Mouse (Mus musculus): Measurements from ENCODE around the gene Fbxl3.

The Fbxl3 gene

GRCm38 (mm10) chr14:103085840-103086533, 13.4 kb downstream of the Fbxl3 start:
- DNase-seq (ENCODE audit: low spot score in 2 of 2): no peak

- peak in 1 of 2 experiments; percentile 35 for DNase-seq (ENCODE audit: low spot score in 2 of 2)
Measured at GRCm38 (mm10) chr14:103079209-103079977, 20.0 kb downstream of the Fbxl3 start.

DNA sequence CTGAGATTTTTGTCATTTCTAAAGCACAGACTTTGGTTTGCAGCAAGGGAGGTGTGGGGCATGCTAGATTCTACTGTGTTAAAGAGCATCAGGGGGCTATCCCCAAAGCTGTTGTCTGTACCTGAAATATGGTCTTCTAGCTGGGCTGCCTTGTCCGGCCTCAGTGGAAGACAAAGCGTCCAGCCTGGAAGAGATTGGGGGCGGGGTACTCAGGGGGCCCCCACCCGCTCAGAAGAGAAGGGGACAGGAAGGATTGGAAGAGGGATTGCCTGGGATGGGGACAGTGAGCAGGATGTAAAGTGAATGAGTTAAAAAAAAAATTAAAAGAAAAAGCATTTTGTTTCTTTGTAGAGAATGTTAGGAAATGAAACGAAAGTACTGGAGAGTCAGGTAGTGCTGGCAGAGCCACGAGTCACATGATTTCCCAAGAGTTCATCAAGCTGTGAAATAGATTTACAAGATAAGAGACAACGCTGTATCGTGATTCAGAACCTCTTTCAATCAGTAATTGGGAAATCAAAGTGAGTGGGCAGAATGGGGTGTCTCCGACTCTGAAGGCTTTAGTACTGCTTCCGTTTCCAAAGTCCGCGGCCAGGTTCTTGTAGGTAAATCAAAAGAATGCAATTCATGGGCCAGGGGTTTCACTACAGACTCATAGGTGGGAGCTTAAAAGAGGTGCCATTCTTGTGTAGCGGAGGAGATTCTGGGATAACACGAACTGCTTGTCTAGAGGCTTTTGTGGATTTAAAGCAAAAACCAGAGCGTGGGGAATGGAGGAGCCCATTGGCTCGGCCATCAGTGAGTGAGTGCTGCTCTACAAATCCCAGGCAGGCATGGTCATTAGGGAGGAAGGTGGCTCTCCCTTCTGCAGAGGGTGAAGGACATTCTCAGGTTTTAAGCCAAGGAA, 21.1 kb downstream of the Fbxl3 start:
- DNase-seq (ENCODE audit: low spot score in 2 of 2): no peak

GRCm38 (mm10) chr14:103077272-103078005, 21.9 kb downstream of the Fbxl3 start:
- DNase-seq (ENCODE audit: low spot score in 2 of 2): no peak

GRCm38 (mm10) chr14:103075166-103075565, 24.2 kb downstream of the Fbxl3 start:
- no peak for DNase-seq (ENCODE audit: low spot score in 2 of 2)

- DNase-seq (ENCODE audit: low spot score in 2 of 2): no peak
Measured at GRCm38 (mm10) chr14:103073825-103074224, 25.5 kb downstream of the Fbxl3 start.

DNA sequence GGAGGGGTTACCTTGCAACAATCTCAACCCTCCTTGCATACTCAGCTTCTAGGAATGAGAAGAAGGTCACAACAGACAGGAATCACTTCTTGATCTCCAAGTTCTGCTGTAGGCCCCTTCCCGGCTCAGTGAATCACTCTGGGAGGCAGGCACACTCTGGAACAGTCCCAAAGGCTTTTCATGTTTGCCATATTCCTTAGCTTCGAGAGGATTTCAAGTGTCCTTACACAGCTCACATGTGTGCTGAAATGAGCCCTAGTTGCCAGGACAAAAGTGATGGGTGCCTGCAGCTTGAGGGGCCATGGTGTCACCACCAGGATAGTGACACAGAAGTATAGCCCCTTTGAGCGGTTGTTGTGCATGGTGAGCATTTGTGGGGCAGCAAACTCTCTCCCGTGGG, 26.6 kb downstream of the Fbxl3 start:
- DNase-seq (ENCODE audit: low spot score in 2 of 2): no peak

DNA sequence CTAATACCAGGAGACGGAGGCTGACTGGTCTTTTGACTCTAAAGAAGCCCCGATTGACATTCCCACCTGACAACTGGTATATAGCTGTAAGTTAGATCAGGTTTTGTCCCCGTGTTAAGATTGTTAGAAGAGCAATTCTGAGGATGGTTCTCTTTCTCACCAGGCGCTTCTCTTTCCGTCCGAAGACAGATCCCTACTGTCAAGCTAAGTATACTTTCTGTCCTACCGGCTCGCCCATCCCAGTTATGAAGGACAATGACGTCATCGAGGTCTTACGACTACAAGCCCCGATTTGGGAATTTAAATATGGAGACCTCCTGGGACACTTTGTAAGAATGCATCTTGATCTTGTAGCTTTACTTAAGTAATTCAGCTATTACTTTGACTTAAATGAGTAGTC, 27.9 kb downstream of the Fbxl3 start:
- no peak for DNase-seq (ENCODE audit: low spot score in 2 of 2)

DNA sequence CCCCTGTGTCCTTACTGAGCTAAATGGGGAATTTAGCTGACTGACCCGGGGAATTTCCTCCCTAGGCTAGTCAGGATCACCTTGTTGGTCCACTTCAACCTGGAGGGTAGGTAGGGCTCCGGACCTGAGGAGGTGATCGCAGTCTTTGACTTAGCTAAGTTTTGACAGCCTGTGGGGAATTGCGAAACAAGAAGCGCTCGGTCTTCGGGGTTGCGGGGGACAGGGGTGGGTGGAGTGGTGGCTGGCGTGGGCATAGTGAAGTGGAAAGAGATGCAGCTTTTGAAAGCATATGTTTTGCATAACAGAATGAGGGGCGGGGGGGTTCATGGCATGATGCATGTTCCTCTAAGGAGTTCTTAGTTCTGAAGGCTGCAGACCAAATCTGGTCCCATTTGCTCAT, 28.6 kb downstream of the Fbxl3 start:
- no peak for DNase-seq (ENCODE audit: low spot score in 2 of 2)

DNA sequence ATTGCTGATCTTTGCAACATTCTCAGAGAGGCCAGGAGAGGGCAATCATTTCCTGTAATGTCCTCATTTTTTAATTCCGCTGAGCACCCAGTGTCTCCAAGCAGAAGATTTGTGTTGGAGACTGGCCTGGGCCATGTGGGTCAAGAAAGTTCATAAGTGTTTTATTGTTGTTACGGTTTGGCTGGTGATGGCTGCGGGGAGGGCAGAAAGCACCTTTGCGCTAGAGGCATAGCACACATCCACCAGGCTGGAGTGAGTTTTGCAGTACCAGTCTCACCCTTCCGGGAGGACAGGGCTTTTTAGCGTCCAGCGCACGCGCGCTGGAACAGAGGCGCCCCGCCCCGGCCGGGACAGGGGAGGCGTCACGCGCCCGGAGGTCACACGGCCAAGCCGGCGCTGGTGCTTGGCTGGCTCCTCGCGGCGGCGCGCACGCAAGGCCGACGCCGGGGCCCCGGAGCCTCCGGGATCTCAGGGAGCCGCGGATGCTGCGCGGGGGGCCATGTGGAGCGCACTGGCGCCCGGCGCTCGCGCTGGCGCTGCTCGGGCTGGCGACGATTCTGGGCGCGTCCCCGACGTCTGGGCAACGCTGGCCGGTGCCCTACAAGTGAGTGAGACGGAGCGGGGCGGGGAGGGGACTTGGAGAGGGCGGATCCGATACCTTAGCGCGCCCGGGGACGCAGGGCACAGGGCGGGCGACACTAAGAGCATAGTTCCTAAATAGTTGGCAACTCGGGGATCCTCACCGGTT, 29.3 kb downstream of the Fbxl3 start, which contains the start of gene Cln5:
Gene Cln5, plus strand, starts transcription at position 353 of the 748 bp plus-strand sequence.
- peak; percentile 75 to 87 for DNase-seq (ENCODE audit: low spot score in 2 of 2)

DNA sequence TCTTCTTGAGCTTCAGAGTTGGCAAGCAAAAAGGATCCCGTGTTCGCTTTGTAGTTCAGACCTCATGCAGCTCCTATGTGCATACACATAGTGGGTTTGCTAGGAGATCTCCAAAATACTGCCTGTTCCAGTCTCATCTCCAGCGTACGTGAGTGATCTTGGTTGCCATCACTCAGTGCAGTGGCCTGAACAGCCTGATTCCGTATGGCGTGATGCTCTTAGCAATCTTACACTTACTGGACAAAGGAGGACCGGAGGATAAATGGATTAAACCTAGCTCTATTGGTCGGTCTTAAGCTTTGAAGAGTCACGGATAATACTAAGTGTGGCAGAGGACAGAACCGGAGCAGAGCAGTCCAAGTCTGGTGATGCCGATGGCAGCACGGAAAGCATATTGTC, 29.9 kb downstream of the Fbxl3 start:
- no peak for DNase-seq (ENCODE audit: low spot score in 2 of 2)

DNA sequence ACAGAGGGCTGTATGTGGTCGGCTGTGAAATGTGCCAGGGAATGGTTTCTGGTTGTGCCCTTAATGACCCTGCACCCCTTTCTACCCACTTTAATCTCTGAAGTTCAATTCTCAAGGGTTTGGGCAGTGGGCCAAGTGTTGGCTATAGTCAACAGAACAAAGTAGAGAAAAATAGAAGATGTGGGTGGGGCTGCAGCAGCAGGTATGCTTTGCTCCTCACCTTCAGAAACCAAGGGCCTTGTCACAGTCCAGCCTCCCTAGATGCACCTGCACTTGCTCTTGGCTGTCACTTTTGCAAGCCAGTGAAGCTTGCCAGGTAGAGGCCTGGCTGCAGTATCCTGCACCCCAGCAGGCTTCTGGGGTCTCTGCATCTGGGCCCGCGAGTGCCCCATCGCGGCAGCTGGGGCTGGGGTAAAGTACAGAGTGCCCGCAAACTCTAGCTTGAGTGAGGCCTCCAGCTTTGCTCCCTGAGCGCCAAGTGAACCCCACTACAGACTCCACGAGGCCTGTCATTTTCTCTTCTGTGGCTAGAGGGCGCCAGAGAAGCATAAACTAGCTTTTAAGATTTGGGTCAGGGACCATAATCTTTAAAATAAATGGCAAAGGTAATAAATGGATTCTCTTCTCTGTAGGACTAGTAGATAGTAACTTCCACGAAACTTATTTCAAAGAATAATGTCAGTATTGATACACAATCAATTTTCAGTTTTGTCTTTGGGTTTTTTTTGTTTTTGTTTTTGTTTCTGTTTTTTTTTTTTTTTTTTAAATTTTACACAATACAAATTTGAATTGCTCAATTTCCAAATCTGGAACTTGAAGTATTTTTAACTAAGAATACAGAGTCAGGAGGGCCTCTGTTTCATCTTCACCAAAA, 33.8 kb downstream of the Fbxl3 start:
- DNase-seq (ENCODE audit: low spot score in 2 of 2): peak in 1 of 2 experiments; percentile 88

GRCm38 (mm10) chr14:103059495-103059894, 39.9 kb downstream of the Fbxl3 start:
- no peak for DNase-seq (ENCODE audit: low spot score in 2 of 2)

GRCm38 (mm10) chr14:103058998-103059397, 40.4 kb downstream of the Fbxl3 start:
- no peak for DNase-seq (ENCODE audit: low spot score in 2 of 2)

GRCm38 (mm10) chr14:103056601-103057000, 42.8 kb downstream of the Fbxl3 start:
- no peak for DNase-seq (ENCODE audit: low spot score in 2 of 2)

- no peak for DNase-seq (ENCODE audit: low spot score in 2 of 2)
Measured at GRCm38 (mm10) chr14:103054731-103055130, 44.6 kb downstream of the Fbxl3 start.

- peak in 1 of 2 experiments; percentile 85 for DNase-seq (ENCODE audit: low spot score in 2 of 2)
Measured at GRCm38 (mm10) chr14:103051159-103051769, 48.1 kb downstream of the Fbxl3 start.

- DNase-seq (ENCODE audit: low spot score in 2 of 2): no peak
Measured at GRCm38 (mm10) chr14:103048292-103049086, 50.9 kb downstream of the Fbxl3 start.

All from left cerebral cortex, adult 9 months (tissue).